ENCODE assay signal across 8 mouse cellular contexts in the genomic region with DNA sequence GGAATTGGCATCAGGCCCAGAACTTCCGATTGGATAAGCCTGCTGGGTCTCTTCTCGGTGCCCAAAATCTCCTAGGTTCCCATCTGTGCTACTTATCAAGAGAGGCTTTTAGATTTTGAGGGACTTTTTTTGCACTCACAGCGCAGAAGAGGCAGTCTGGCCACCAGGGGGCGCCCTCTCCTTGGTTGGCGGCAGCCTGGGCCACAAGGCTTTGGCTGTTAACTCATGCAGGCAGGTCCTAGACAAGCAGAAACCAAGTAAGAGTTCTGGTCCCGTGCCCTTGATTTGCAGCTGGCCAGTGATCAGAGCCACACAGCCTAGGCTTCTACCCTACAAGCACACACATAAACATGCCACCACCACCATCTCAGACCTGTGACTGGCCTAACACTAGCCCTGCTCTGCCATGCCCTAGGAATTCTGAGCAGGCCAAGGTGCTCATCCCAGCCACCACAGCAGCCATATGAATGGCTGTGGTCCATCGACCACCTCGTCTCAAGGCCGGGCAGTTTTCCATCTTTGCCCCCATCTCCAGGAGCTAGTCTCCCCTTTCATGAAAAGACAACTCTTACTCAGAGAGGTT. TPM values are rescaled to one million over a fixed set of nuclear protein-coding genes. Genes with fewer than 3 reads are reported as not detected.
DNase-seq lines count a peak whose midpoint lies in the region; ATAC-seq and TF ChIP-seq lines count a peak whose summit lies in the region.

No protein-coding gene starts in this region.

- H3K4me2 ChIP-seq in midbrain, embryonic 15.5 days, result no peak overlapping the region
- no peak overlapping the region for H3K4me2 ChIP-seq in intestine, postnatal 0 days (replicated peaks; ENCODE audit: low read depth)
- H3K4me2 ChIP-seq in stomach, embryonic 14.5 days (replicated peaks; ENCODE audit: low read depth, low read length), result no peak overlapping the region

- H3K4me1 ChIP-seq in midbrain, embryonic 10.5 days, result no peaks in the 10 kb centered on the region
- H3K4me1 ChIP-seq in midbrain, embryonic 15.5 days, result no peaks in the 10 kb centered on the region
- no peaks in the 10 kb centered on the region for H3K4me1 ChIP-seq in intestine, postnatal 0 days (replicated peaks; ENCODE audit: control insufficient read depth, insufficient read depth, low read length)
- no peaks in the 10 kb centered on the region for H3K4me1 ChIP-seq in stomach, embryonic 14.5 days (ENCODE audit: control insufficient read depth, insufficient read depth, low read length)

- H3K27ac ChIP-seq in midbrain, embryonic 10.5 days (replicated peaks), result no peak overlapping the region
- H3K27ac ChIP-seq in midbrain, embryonic 15.5 days, result no peak overlapping the region
- H3K27ac ChIP-seq in intestine, postnatal 0 days (ENCODE audit: low read depth, low read length), result no peak overlapping the region
- H3K27ac ChIP-seq in stomach, embryonic 14.5 days (ENCODE audit: low read length), result no peak overlapping the region

- WGBS in midbrain, embryonic 10.5 days, result 35% methylated on average over 9 of the region's 9 CpGs
- WGBS in midbrain, embryonic 15.5 days, result 29% methylated on average over 9 of the region's 9 CpGs
- 23% methylated on average over 9 of the region's 9 CpGs for WGBS in intestine, postnatal 0 days
- WGBS in stomach, embryonic 14.5 days, result 32% methylated on average over 9 of the region's 9 CpGs

- no peaks in the 10 kb centered on the region for H3K36me3 ChIP-seq in midbrain, embryonic 10.5 days
- H3K36me3 ChIP-seq in midbrain, embryonic 15.5 days (replicated peaks), result no peaks in the 10 kb centered on the region
- H3K36me3 ChIP-seq in intestine, postnatal 0 days (ENCODE audit: control insufficient read depth, insufficient read depth), result peaks cover 5% of the 10 kb centered on the region; the same call in 1 of the 2 replicates
- no peaks in the 10 kb centered on the region for H3K36me3 ChIP-seq in stomach, embryonic 14.5 days (ENCODE audit: control insufficient read depth, insufficient read depth, low read length)

- no peaks in the 10 kb centered on the region for H3K9me3 ChIP-seq in midbrain, embryonic 10.5 days (replicated peaks)
- H3K9me3 ChIP-seq in midbrain, embryonic 15.5 days, result no peaks in the 10 kb centered on the region
- no peaks in the 10 kb centered on the region for H3K9me3 ChIP-seq in intestine, postnatal 0 days (ENCODE audit: control insufficient read depth)
- H3K9me3 ChIP-seq in stomach, embryonic 14.5 days (ENCODE audit: control insufficient read depth, low read depth, low read length), result no peaks in the 10 kb centered on the region

- DNase-seq in midbrain, embryonic 10.5 days (ENCODE audit: low spot score), result peak; percentile 83
- DNase-seq in gastrocnemius, postnatal 14 days, result peak; percentile 86
- DNase-seq in left cerebral cortex, postnatal 36 days (ENCODE audit: low spot score in 2 of 2), result peak; percentile 58 to 62
- DNase-seq in monocyte, adult 2 months (ENCODE audit: low read depth in 1 of 2, low spot score in 2 of 2), result peak; percentile 32 to 60

- H3K4me3 ChIP-seq in midbrain, embryonic 10.5 days, result no peak overlapping the region
- no peak overlapping the region for H3K4me3 ChIP-seq in midbrain, embryonic 15.5 days
- no peak overlapping the region for H3K4me3 ChIP-seq in intestine, postnatal 0 days (ENCODE audit: low read depth, low read length)
- no peak overlapping the region for H3K4me3 ChIP-seq in stomach, embryonic 14.5 days (ENCODE audit: low read depth, low read length)

- ATAC-seq in midbrain, embryonic 15.5 days (replicated peaks), result no peak
- peak; percentile 85 for ATAC-seq in common myeloid progenitor, adult 5-6 weeks (replicated peaks; ENCODE audit: low read depth, poor library complexity, severe bottlenecking)
- no peak; the same call in 1 of the 2 replicates for ATAC-seq in intestine, postnatal 0 days
- ATAC-seq in stomach, embryonic 14.5 days (ENCODE audit: insufficient number of reproducible peaks, insufficient read depth, low FRiP score, low read depth), result peak; percentile 18; the same call in 1 of the 2 replicates

- H3K9ac ChIP-seq in midbrain, embryonic 15.5 days, result no peak overlapping the region
- no peak overlapping the region for H3K9ac ChIP-seq in intestine, postnatal 0 days (ENCODE audit: low read depth, low read length)
- no peak overlapping the region for H3K9ac ChIP-seq in stomach, embryonic 14.5 days (replicated peaks; ENCODE audit: low read depth, low read length)

- peak; percentile 97 for TF ChIP-seq CTCF in intestine, postnatal 0 days (IDR thresholded peaks at IDR 0.05; ENCODE audit: low read depth)

- intact Hi-C loops in gastrocnemius, postnatal 14 days (cut with DNase I; ENCODE audit: low total_unique reads), result loop anchor here (2.0 kb wide), 1 partner anchor 115 kb away; no protein-coding TSS in a partner anchor
- intact Hi-C loops in left cerebral cortex, postnatal 36 days (cut with DNase I), result loop anchor here (1.0 kb wide), 1 partner anchor 114 kb away; no protein-coding TSS in a partner anchor

- H3K27me3 ChIP-seq in midbrain, embryonic 10.5 days (ENCODE audit: low read depth, poor library complexity, severe bottlenecking), result peaks cover 15% of the 10 kb centered on the region
- H3K27me3 ChIP-seq in midbrain, embryonic 15.5 days (replicated peaks), result peaks cover 7% of the 10 kb centered on the region
- H3K27me3 ChIP-seq in intestine, postnatal 0 days (replicated peaks; ENCODE audit: control insufficient read depth, insufficient read depth, low read length), result no peaks in the 10 kb centered on the region
- no peaks in the 10 kb centered on the region for H3K27me3 ChIP-seq in stomach, embryonic 14.5 days (ENCODE audit: control insufficient read depth, insufficient read depth, low read length)

RNA-seq across cellular contexts. Expression of a gene that starts 12.5 kb away (rescaled TPM):
- 0.15 TPM in 1 of 2 replicates, not detected in the other for polyA plus RNA-seq in midbrain, embryonic 10.5 days (2016; fragmentation: Nextera tagmentation; extraction: Ambion mirVana)
- not detected in 2 replicates for polyA plus RNA-seq in midbrain, embryonic 15.5 days (2015; fragmentation: Nextera tagmentation; extraction: Ambion mirVana)
- total RNA-seq in common myeloid progenitor, adult 5-6 weeks (2017), result not detected in 2 replicates
- not detected for total RNA-seq in gastrocnemius, postnatal 14 days (2021)
- 17.4 and 20.7 TPM in 2 replicates for polyA plus RNA-seq in intestine, postnatal 0 days (2015; fragmentation: Nextera tagmentation; extraction: Ambion mirVana)
- not detected for total RNA-seq in left cerebral cortex, postnatal 36 days (2021)
- 0.67 and 1.3 TPM in 2 replicates for polyA plus RNA-seq in stomach, embryonic 14.5 days (2014; fragmentation: Nextera tagmentation; extraction: Ambion mirVana)

RNA-seq across cellular contexts. Expression of a gene that starts 18.7 kb away (rescaled TPM):
- polyA plus RNA-seq in midbrain, embryonic 10.5 days (2016; fragmentation: Nextera tagmentation; extraction: Ambion mirVana), result 7.2 TPM in 2 replicates
- 9.3 and 11.6 TPM in 2 replicates for polyA plus RNA-seq in midbrain, embryonic 15.5 days (2015; fragmentation: Nextera tagmentation; extraction: Ambion mirVana)
- total RNA-seq in common myeloid progenitor, adult 5-6 weeks (2017), result 13.3 and 25.7 TPM in 2 replicates
- 10 to 100 TPM; 22.9 to 24.5 TPM for total RNA-seq in gastrocnemius, postnatal 14 days (2021)
- polyA plus RNA-seq in intestine, postnatal 0 days (2015; fragmentation: Nextera tagmentation; extraction: Ambion mirVana), result 19.3 and 21.2 TPM in 2 replicates
- total RNA-seq in left cerebral cortex, postnatal 36 days (2021), result 10 to 100 TPM; 49.3 to 58.2 TPM
- 8.4 and 10.3 TPM in 2 replicates for polyA plus RNA-seq in stomach, embryonic 14.5 days (2014; fragmentation: Nextera tagmentation; extraction: Ambion mirVana)

Comparison
In these comparisons a context has a peak if more than half of its experiments do, and no peak if none do; other contexts are left out.
1. ATAC-seq: peak in common myeloid progenitor, adult 5-6 weeks (single experiment) and stomach, embryonic 14.5 days (single experiment); none in midbrain, embryonic 15.5 days (single experiment) and intestine, postnatal 0 days (single experiment).
2. Peak in every context shown above with its lines, with median percentiles within 50 percentile points of each other: DNase-seq.